Comparison of ENCODE assay signal across 14 mouse cellular contexts in genomic region chr6:29145456-29146307, GRCm38 (mm10). TPM values are rescaled to one million over a fixed set of nuclear protein-coding genes. Genes with fewer than 3 reads are reported as not detected.
DNase-seq lines count a peak whose midpoint lies in the region; ATAC-seq lines count a peak whose summit lies in the region.
"Had no signal": no experiment of that assay in that cellular context is flagged by ENCODE, and none has a peak within 500 bp of the region (broad histone marks: within the 10 kb centered on the region; RNA-seq: fewer than 3 reads in every experiment).

No protein-coding gene starts in this region.

- peak overlapping the region; percentile 46; the same call in 1 of the 2 replicates for H3K9ac ChIP-seq in heart, embryonic 11.5 days (ENCODE audit: low read depth, low read length)
- 0 out of 2 replicates have a peak overlapping the region, but pooled peaks have one; percentile 3 for H3K9ac ChIP-seq in liver, embryonic 11.5 days (ENCODE audit: low read depth, low read length)
- H3K9ac ChIP-seq: lung, embryonic 14.5 days had no signal

- H3K4me2 ChIP-seq in heart, embryonic 11.5 days, result peak overlapping the region; percentile 32
- no peak overlapping the region for H3K4me2 ChIP-seq in liver, embryonic 11.5 days
- H3K4me2 ChIP-seq: lung, embryonic 14.5 days had no signal

- H3K4me1 ChIP-seq in heart, embryonic 11.5 days (ENCODE audit: control insufficient read depth, insufficient read depth, low read length), result peaks cover 26% of the 10 kb centered on the region
- H3K4me1 ChIP-seq in liver, embryonic 11.5 days (replicated peaks; ENCODE audit: control insufficient read depth, insufficient read depth, low read length), result no peaks in the 10 kb centered on the region

- ATAC-seq in heart, embryonic 11.5 days (replicated peaks; ENCODE audit: insufficient number of reproducible peaks, low FRiP score, low TSS enrichment), result peak; percentile 58; the same call in 1 of the 2 replicates
- ATAC-seq in liver, embryonic 11.5 days (replicated peaks; ENCODE audit: low FRiP score), result no peak
- no peak for ATAC-seq in megakaryocyte progenitor cell, adult 5-6 weeks (replicated peaks; ENCODE audit: poor library complexity)
- no peak for ATAC-seq in megakaryocyte, adult 5-6 weeks (ENCODE audit: poor library complexity, severe bottlenecking)

- peak; percentile 26 to 37 for DNase-seq in frontal cortex, postnatal 36 days (ENCODE audit: low spot score in 2 of 2)
- no peak for DNase-seq in frontal cortex, postnatal 10 days (ENCODE audit: low spot score in 2 of 2)
- DNase-seq in layer of hippocampus, adult 11-12 months (ENCODE audit: low spot score), result peak; percentile 32
- DNase-seq in layer of hippocampus, postnatal 25 days (ENCODE audit: extremely low spot score in 1 of 2, low spot score in 1 of 2), result no peak
- DNase-seq in liver, embryonic 11.5 days (ENCODE audit: low spot score), result no peak
- DNase-seq: gastrocnemius, postnatal 25 days; kidney, adult 11 months; lung, embryonic 14.5 days; midbrain, embryonic 14.5 days; thymus, postnatal 36 days had no signal

- no peaks in the 10 kb centered on the region; the same call in 1 of the 2 replicates for H3K36me3 ChIP-seq in heart, embryonic 11.5 days (ENCODE audit: control insufficient read depth, insufficient read depth, low read length)
- H3K36me3 ChIP-seq in liver, embryonic 11.5 days (ENCODE audit: control insufficient read depth, insufficient read depth, low read length), result peaks cover 3% of the 10 kb centered on the region; the same call in 1 of the 2 replicates

- peak overlapping the region; percentile 71 for H3K27ac ChIP-seq in heart, embryonic 11.5 days (ENCODE audit: low read depth, low read length)
- H3K27ac ChIP-seq in liver, embryonic 11.5 days (ENCODE audit: low read depth, low read length), result peak overlapping the region; percentile 6; the same call in 1 of the 2 replicates

- 41% methylated on average over 12 of the region's 12 CpGs for WGBS in heart, embryonic 11.5 days (ENCODE audit: insufficient replicate concordance)
- WGBS in liver, embryonic 11.5 days, result 63% methylated on average over 12 of the region's 12 CpGs

- no peaks in the 10 kb centered on the region for H3K9me3 ChIP-seq in heart, embryonic 11.5 days (replicated peaks; ENCODE audit: control insufficient read depth, low read length)
- no peaks in the 10 kb centered on the region for H3K9me3 ChIP-seq in liver, embryonic 11.5 days (ENCODE audit: control insufficient read depth, low read length)
- H3K9me3 ChIP-seq: G1E had no signal

- H3K4me3 ChIP-seq in heart, embryonic 11.5 days (ENCODE audit: low read depth, low read length), result no peak overlapping the region
- H3K4me3 ChIP-seq in liver, embryonic 11.5 days (ENCODE audit: low read depth, low read length), result no peak overlapping the region

- H3K27me3 ChIP-seq in heart, embryonic 11.5 days (ENCODE audit: control insufficient read depth, insufficient read depth, low read length), result no peaks in the 10 kb centered on the region
- no peaks in the 10 kb centered on the region for H3K27me3 ChIP-seq in liver, embryonic 11.5 days (replicated peaks; ENCODE audit: control insufficient read depth, insufficient read depth, low read length)

RNA-seq across cellular contexts. Expression of gene Rbm28, which starts 19.1 kb away (rescaled TPM):
- total RNA-seq in layer of hippocampus, postnatal 25 days (2021), result 10 to 100 TPM; 35.6 to 49.6 TPM
- polyA plus RNA-seq in heart, embryonic 11.5 days (2014; fragmentation: Nextera tagmentation; extraction: Ambion mirVana), result 39.9 and 43.0 TPM in 2 replicates
- polyA plus RNA-seq in liver, embryonic 11.5 days (2014; fragmentation: Nextera tagmentation; extraction: Ambion mirVana), result 48.4 and 54.6 TPM in 2 replicates
- 46.3 and 59.0 TPM in 2 replicates for total RNA-seq in megakaryocyte progenitor cell, adult 5-6 weeks (2015)
- 47.4 and 79.8 TPM in 2 replicates for total RNA-seq in megakaryocyte progenitor cell, adult 5-6 weeks (2017)
- 29.2 and 29.6 TPM in 2 replicates for total RNA-seq in megakaryocyte, adult 5-6 weeks (2015)
- total RNA-seq in megakaryocyte, adult 5-6 weeks (2017), result 27.3 and 33.9 TPM in 2 replicates

RNA-seq across cellular contexts. Expression of gene Prrt4, which starts 33.7 kb away (rescaled TPM):
- total RNA-seq in layer of hippocampus, postnatal 25 days (2021), result 1 to 10 TPM; 3.2 to 3.6 TPM
- polyA plus RNA-seq in heart, embryonic 11.5 days (2014; fragmentation: Nextera tagmentation; extraction: Ambion mirVana), result 1.6 and 1.8 TPM in 2 replicates
- polyA plus RNA-seq in liver, embryonic 11.5 days (2014; fragmentation: Nextera tagmentation; extraction: Ambion mirVana), result 0.34 and 0.55 TPM in 2 replicates
- not detected in 2 replicates for total RNA-seq in megakaryocyte progenitor cell, adult 5-6 weeks (2015)
- not detected in 2 replicates for total RNA-seq in megakaryocyte progenitor cell, adult 5-6 weeks (2017)
- not detected in 2 replicates for total RNA-seq in megakaryocyte, adult 5-6 weeks (2015)
- not detected in 2 replicates for total RNA-seq in megakaryocyte, adult 5-6 weeks (2017)
- polyA plus RNA-seq: G1E had no signal

Comparison
In these comparisons a context has a peak if more than half of its experiments do, and no peak if none do; other contexts are left out.
1. DNase-seq: peak in frontal cortex, postnatal 36 days (2 of 2) and layer of hippocampus, adult 11-12 months (single experiment); none in frontal cortex, postnatal 10 days (0 of 2), layer of hippocampus, postnatal 25 days (0 of 2) and liver, embryonic 11.5 days (single experiment).
2. RNA of gene Prrt4, which starts 33.7 kb away (total RNA-seq): 3.2 to 3.6 TPM in layer of hippocampus, postnatal 25 days; not detected in megakaryocyte progenitor cell, adult 5-6 weeks and not detected in megakaryocyte, adult 5-6 weeks; every median in the first group is over 4 times any median in the second.